Mouse (Mus musculus): ENCODE measurements at regions not wholly inside any gene's neighbourhood (a gene's known extent, or its start where the extent isn't known, plus 50 kb on each side); places are given as distances from the start of the nearest gene placed in this dataset.
A peak's percentile ranks its signal among the peaks of the same experiment; 100 is the strongest.

DNA sequence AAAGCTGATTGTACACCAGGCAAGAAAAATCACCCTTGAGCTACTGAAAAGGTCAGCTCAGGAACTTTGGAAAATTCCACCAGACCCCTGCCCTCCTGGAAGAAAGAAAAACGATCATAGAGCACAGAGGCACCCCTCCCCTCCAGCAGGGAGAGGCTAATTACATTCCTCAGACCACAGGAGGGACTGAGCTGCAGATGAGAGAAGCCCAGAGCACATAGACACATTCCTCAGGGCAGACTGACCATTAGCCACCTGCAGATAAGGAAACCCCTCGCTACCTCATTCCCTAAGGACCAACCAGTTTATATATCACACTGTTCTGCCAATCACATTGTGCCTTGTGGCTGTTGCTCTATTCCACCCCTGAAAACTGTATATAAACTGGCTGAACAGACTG is 230.3 kb downstream of the Parp8 start:
- no peak for ATAC-seq (ENCODE audit: insufficient number of reproducible peaks, insufficient read depth, low FRiP score, low TSS enrichment, low read depth)
- WGBS, result 17% methylated on average over 2 of the region's 2 CpGs
- no peak overlapping the region for H3K4me2 ChIP-seq

GRCm38 (mm10) chr13:116781616-116782015 is 243.7 kb downstream of the Parp8 start:
- no peak overlapping the region for H3K27ac ChIP-seq
- no peaks in the 10 kb centered on the region for H3K9me3 ChIP-seq
- no peaks in the 10 kb centered on the region for H3K27me3 ChIP-seq
- H3K36me3 ChIP-seq, result no peaks in the 10 kb centered on the region
- no peaks in the 10 kb centered on the region for H3K4me1 ChIP-seq
- H3K4me3 ChIP-seq, result no peak overlapping the region
- no peak overlapping the region for H3K9ac ChIP-seq
- no peak overlapping the region for H3K4me2 ChIP-seq
- ATAC-seq (ENCODE audit: insufficient number of reproducible peaks, insufficient read depth, low FRiP score, low TSS enrichment, low read depth), result no peak

More for the DNA sequence above, 230.3 kb downstream of the Parp8 start:
- no peak overlapping the region for H3K27ac ChIP-seq
- H3K27me3 ChIP-seq, result no peaks in the 10 kb centered on the region
- no peak overlapping the region for H3K4me3 ChIP-seq
- no peaks in the 10 kb centered on the region for H3K4me1 ChIP-seq
- peaks cover 3% of the 10 kb centered on the region; the same call in 1 of the 2 replicates for H3K9me3 ChIP-seq
- no peaks in the 10 kb centered on the region for H3K36me3 ChIP-seq
- H3K9ac ChIP-seq, result no peak overlapping the region

DNA sequence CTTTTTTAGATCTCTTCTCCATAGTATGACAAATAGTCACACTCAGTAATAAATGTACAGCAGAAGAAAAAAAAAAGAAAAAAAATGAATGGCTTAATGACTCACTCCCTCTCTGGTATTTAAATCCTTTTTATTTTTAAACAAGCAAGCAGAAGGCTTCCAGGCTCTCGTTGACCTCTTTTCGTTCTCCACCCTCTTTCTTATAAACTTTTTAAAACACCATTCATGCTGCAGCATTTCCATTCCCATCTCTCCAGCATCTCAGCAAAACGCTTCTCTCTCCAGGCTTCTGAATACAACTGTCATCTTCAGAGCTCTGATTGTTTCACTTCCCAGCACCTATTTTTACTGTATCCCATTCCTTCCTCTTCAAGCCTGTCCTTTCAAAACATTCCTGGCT is 259.8 kb downstream of the Parp8 start:
- Histone ChIP-seq H3K27me3 (no peaks in the 10 kb centered on the region), H3K4me2 (no peak overlapping the region), H3K9ac (no peak overlapping the region), H3K36me3 (no peaks in the 10 kb centered on the region), H3K9me3 (no peaks in the 10 kb centered on the region), H3K27ac (no peak overlapping the region), H3K4me1 (no peaks in the 10 kb centered on the region), H3K4me3 (no peak overlapping the region)
- 85% methylated on average over 3 of the region's 3 CpGs for WGBS
- no peak for ATAC-seq (ENCODE audit: insufficient number of reproducible peaks, insufficient read depth, low FRiP score, low TSS enrichment, low read depth)

DNA sequence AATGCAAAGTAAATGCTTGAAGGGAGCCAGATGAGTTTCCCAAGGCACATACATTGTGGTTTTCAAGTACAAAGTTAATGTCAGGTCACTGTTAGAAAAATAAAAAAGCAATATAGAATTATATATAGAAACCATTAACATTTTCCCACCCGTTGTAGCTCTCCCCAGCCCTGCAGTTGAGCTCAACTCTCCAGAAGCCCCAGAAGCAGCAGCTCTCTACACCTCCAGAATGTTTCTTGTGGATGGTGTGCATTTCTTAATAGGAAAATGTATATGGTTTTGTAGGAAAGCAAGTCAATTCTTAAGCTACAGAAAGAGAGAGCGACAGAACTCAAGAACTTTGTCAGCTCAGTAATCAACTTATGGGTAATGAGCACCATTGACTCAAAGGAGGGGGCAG is 265.4 kb downstream of the Parp8 start:
- H3K27ac ChIP-seq, result no peak overlapping the region
- whole genome bisulfite sequencing, result 84% methylated on average over 2 of the region's 2 CpGs
- no peak overlapping the region for H3K9ac ChIP-seq
- H3K36me3 ChIP-seq, result no peaks in the 10 kb centered on the region
- no peaks in the 10 kb centered on the region for H3K9me3 ChIP-seq
- no peaks in the 10 kb centered on the region for H3K27me3 ChIP-seq
- no peak for ATAC-seq (ENCODE audit: insufficient number of reproducible peaks, insufficient read depth, low FRiP score, low TSS enrichment, low read depth)
- no peak overlapping the region for H3K4me3 ChIP-seq
- H3K4me1 ChIP-seq, result no peaks in the 10 kb centered on the region
- no peak overlapping the region for H3K4me2 ChIP-seq

GRCm38 (mm10) chr13:116740825-116741224 is 284.5 kb downstream of the Parp8 start:
- Histone ChIP-seq H3K4me1 (no peaks in the 10 kb centered on the region), H3K4me3 (no peak overlapping the region), H3K27ac (no peak overlapping the region), H3K4me2 (no peak overlapping the region), H3K9ac (no peak overlapping the region), H3K36me3 (no peaks in the 10 kb centered on the region), H3K27me3 (no peaks in the 10 kb centered on the region), H3K9me3 (no peaks in the 10 kb centered on the region)
- 76% methylated on average over 4 of the region's 4 CpGs for WGBS
- no peak for ATAC-seq (ENCODE audit: insufficient number of reproducible peaks, insufficient read depth, low FRiP score, low TSS enrichment, low read depth)

DNA sequence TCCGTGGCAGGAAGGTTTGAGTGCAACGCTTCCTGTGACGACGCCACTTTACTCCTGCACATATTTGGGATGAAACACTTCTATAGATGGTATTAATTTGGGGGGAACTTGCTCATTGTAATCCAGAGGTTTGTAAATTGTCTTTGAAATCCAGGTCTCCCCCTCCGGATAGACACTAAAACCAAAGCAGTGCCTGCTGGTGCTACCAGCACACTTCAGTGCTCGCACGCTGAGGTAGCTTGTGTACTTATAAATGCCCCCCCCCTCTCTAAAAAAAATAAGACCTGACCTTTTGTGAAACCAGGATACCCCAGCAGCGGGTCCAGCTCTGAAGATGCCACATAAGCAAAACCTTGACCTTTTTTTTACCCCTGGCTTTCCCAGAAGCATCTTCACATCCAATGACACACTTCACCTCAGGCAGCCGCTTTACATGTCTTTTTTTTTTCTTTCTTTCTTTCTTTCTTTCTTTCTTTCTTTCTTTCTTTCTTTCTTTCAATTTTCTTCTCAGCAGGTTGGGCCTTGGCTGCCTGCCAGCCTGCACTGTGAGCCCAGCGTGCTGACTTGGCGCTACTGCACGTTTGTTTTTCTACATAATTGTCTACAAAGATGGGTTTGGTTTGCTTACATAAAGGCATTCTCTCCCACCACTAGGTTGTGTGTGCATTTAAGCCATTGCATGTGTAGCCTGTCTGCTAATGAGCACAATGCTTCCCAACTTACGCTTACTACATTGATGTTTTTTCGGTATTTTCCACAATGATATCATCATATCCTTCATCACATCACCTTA is 301.8 kb downstream of the Parp8 start:
- no peak overlapping the region for H3K27ac ChIP-seq
- no peaks in the 10 kb centered on the region for H3K36me3 ChIP-seq
- H3K4me1 ChIP-seq, result no peaks in the 10 kb centered on the region
- H3K9me3 ChIP-seq, result no peaks in the 10 kb centered on the region
- H3K4me3 ChIP-seq, result no peak overlapping the region
- no peak for ATAC-seq (ENCODE audit: insufficient number of reproducible peaks, insufficient read depth, low FRiP score, low TSS enrichment, low read depth)
- no peak overlapping the region for H3K9ac ChIP-seq
- H3K27me3 ChIP-seq, result no peaks in the 10 kb centered on the region
- no peak overlapping the region for H3K4me2 ChIP-seq
- 70% methylated on average over 14 of the region's 14 CpGs for WGBS

DNA sequence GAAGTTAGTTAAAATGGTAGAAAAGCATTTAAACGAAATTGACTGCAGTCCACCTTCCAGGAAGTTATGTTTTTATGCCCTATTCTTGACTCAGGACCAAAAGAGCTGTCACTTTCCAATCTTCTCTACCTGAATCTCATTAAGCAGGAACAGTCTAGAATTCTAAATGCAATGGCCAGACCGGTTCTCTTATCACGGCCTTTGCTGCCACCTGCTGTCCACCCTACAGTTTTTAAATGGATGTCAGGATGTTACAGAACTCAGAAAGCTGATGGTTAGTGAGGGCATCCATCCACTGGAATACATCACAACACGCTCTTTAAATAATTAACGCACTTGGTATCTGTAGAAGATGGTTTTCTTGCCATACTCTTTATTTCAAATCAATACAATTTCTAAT is 310.5 kb downstream of the Parp8 start:
- Histone ChIP-seq H3K4me2 (no peak overlapping the region), H3K4me1 (peaks cover 10% of the 10 kb centered on the region), H3K27ac (no peak overlapping the region), H3K27me3 (peaks cover 43% of the 10 kb centered on the region), H3K9me3 (no peaks in the 10 kb centered on the region), H3K9ac (no peak overlapping the region), H3K36me3 (no peaks in the 10 kb centered on the region), H3K4me3 (no peak overlapping the region)
- 15% methylated on average over 5 of the region's 5 CpGs for WGBS
- no peak for ATAC-seq (ENCODE audit: insufficient number of reproducible peaks, insufficient read depth, low FRiP score, low TSS enrichment, low read depth)

- Histone ChIP-seq H3K27ac (no peak overlapping the region), H3K36me3 (no peaks in the 10 kb centered on the region), H3K4me3 (peak overlapping the region; percentile 31), H3K4me1 (peaks cover 18% of the 10 kb centered on the region), H3K4me2 (peak overlapping the region; percentile 58), H3K27me3 (peaks cover 71% of the 10 kb centered on the region), H3K9ac (0 out of 2 replicates have a peak overlapping the region, but pooled peaks have one; percentile 27), H3K9me3 (no peaks in the 10 kb centered on the region)
- peak; percentile 62 for ATAC-seq (ENCODE audit: insufficient number of reproducible peaks, insufficient read depth, low FRiP score, low TSS enrichment, low read depth)
- WGBS, result under 1% methylated on average over 24 of the region's 24 CpGs
Measured at GRCm38 (mm10) chr13:116711866-116712593, 313.3 kb downstream of the Parp8 start.

GRCm38 (mm10) chr13:116711148-116711865 is 314.0 kb downstream of the Parp8 start:
- peak overlapping the region; percentile 31 for H3K4me3 ChIP-seq
- ATAC-seq (ENCODE audit: insufficient number of reproducible peaks, insufficient read depth, low FRiP score, low TSS enrichment, low read depth), result no peak
- peaks cover 78% of the 10 kb centered on the region for H3K27me3 ChIP-seq
- H3K27ac ChIP-seq, result no peak overlapping the region
- H3K4me2 ChIP-seq, result peak overlapping the region; percentile 58
- WGBS, result under 1% methylated on average over 22 of the region's 22 CpGs
- 0 out of 2 replicates have a peak overlapping the region, but pooled peaks have one; percentile 27 for H3K9ac ChIP-seq
- peaks cover 18% of the 10 kb centered on the region for H3K4me1 ChIP-seq
- no peaks in the 10 kb centered on the region for H3K9me3 ChIP-seq
- no peaks in the 10 kb centered on the region for H3K36me3 ChIP-seq

GRCm38 (mm10) chr13:116709671-116710070 is 315.7 kb downstream of the Parp8 start:
- H3K27ac ChIP-seq, result no peak overlapping the region
- H3K9me3 ChIP-seq, result no peaks in the 10 kb centered on the region
- ATAC-seq (ENCODE audit: insufficient number of reproducible peaks, insufficient read depth, low FRiP score, low TSS enrichment, low read depth), result no peak
- H3K4me3 ChIP-seq, result no peak overlapping the region
- WGBS, result 15% methylated on average over 7 of the region's 7 CpGs
- no peak overlapping the region for H3K4me2 ChIP-seq
- H3K27me3 ChIP-seq, result peaks cover 86% of the 10 kb centered on the region
- H3K9ac ChIP-seq, result no peak overlapping the region
- H3K4me1 ChIP-seq, result peaks cover 23% of the 10 kb centered on the region
- no peaks in the 10 kb centered on the region for H3K36me3 ChIP-seq

DNA sequence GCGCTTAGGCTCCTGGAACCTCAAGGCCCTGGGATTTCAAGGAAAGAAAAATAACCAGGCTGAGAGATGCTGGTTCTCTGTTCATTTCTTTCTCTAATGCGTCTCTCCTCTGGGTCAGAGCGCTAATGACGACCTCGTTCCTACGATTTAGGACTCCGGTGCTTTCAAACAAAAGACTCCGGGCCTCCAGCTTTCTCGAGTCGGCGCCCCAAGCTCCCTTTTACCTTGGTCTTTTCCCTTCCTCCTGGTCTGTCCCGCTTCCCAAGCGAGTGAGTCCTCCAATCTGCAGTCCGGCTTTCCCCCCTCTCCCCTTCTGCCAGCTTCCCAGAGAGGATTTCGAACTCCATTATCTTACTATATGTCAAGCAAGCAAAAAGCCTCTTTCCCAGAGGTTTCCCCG is 316.5 kb downstream of the Parp8 start:
- Histone ChIP-seq H3K4me1 (peaks cover 23% of the 10 kb centered on the region), H3K9me3 (no peaks in the 10 kb centered on the region), H3K36me3 (no peaks in the 10 kb centered on the region), H3K9ac (no peak overlapping the region), H3K4me3 (peak overlapping the region; percentile 28), H3K27ac (no peak overlapping the region), H3K27me3 (peaks cover 89% of the 10 kb centered on the region), H3K4me2 (peak overlapping the region; percentile 32)
- ATAC-seq (ENCODE audit: insufficient number of reproducible peaks, insufficient read depth, low FRiP score, low TSS enrichment, low read depth), result no peak
- WGBS, result 2% methylated on average over 16 of the region's 16 CpGs
